Mouse (Mus musculus): ENCODE results near the gene Unc5cl.

The Unc5cl gene

GRCm38 (mm10) chr17:48432158-48432980 is 22.3 kb upstream of the Unc5cl start, which contains the start of gene Apobec2:
TSS of gene Apobec2 (minus strand) at chr17:48432930.
- DNase-seq: no peak

- DNase-seq: no peak
These were observed 21.6 kb upstream of the Unc5cl start for GRCm38 (mm10) chr17:48433006-48433655.

GRCm38 (mm10) chr17:48433689-48434330 is 20.9 kb upstream of the Unc5cl start:
- no peak for DNase-seq

- no peak for DNase-seq
These were observed 20.2 kb upstream of the Unc5cl start for GRCm38 (mm10) chr17:48434479-48434878.

- no peak for DNase-seq
These were observed 18.2 kb upstream of the Unc5cl start for GRCm38 (mm10) chr17:48436487-48436886.

- no peak for DNase-seq
These were observed 17.2 kb upstream of the Unc5cl start for GRCm38 (mm10) chr17:48437421-48437911.

- no peak for DNase-seq
These were observed 11.8 kb upstream of the Unc5cl start for GRCm38 (mm10) chr17:48442745-48443457.

- DNase-seq: no peak
These were observed 11.1 kb upstream of the Unc5cl start for GRCm38 (mm10) chr17:48443542-48444145.

GRCm38 (mm10) chr17:48447675-48448074 is 7.0 kb upstream of the Unc5cl start:
- DNase-seq: no peak

- no peak for DNase-seq
These were observed 3.9 kb upstream of the Unc5cl start for GRCm38 (mm10) chr17:48450666-48451352.

- no peak for DNase-seq
These were observed 3.4 kb upstream of the Unc5cl start, which contains the start of gene Tspo2 for GRCm38 (mm10) chr17:48451353-48451675. TSS of gene Tspo2 (minus strand) at chr17:48451522.

GRCm38 (mm10) chr17:48451753-48452444 is 2.8 kb upstream of the Unc5cl start:
- DNase-seq: no peak

- DNase-seq: no peak
These were observed 1.2 kb upstream of the Unc5cl start for GRCm38 (mm10) chr17:48453489-48453888.

GRCm38 (mm10) chr17:48454190-48454589 is 511 bp upstream of the Unc5cl start:
- no peak for DNase-seq

GRCm38 (mm10) chr17:48455955-48456354 is 1.3 kb downstream of the Unc5cl start:
- DNase-seq: no peak

- DNase-seq: no peak
These were observed 3.4 kb downstream of the Unc5cl start for GRCm38 (mm10) chr17:48457971-48458653.

GRCm38 (mm10) chr17:48462096-48462495 is 7.4 kb downstream of the Unc5cl start:
- peak; percentile 82 for DNase-seq

- DNase-seq: peak; percentile 23
These were observed 8.7 kb downstream of the Unc5cl start for GRCm38 (mm10) chr17:48463391-48463790.

GRCm38 (mm10) chr17:48466769-48467394 is 12.2 kb downstream of the Unc5cl start:
- peak; percentile 41 for DNase-seq
